Mouse (Mus musculus) liver, embryonic 14.5 days (tissue): ENCODE data around the gene Dcxr. TPM values are rescaled to one million over a fixed set of nuclear protein-coding genes. Genes with fewer than 3 reads are reported as not detected.

Source experiments
- ATAC-seq: fragments of 200-750 bp; cut with Nextera tagmentation; 2 replicates; pipeline ENCODE4 v1.8.0; 2017; ENCODE audit warnings: moderate number of reproducible peaks, mild to moderate bottlenecking, moderate library complexity; ENCODE audit not compliant: insufficient read depth
- DNase-seq, 3 experiments: peaks; one replicate each; pipeline ENCODE4 v3.0.0-alpha.2; 2012 to 2013; ENCODE audit warnings: low read depth in 3 of 3, low spot score in 3 of 3
- H3K27ac ChIP-seq: fragments of 300-500 bp; sonication (generic); 2 replicates; pipeline ENCODE4 v1.5.1; 2014; ENCODE audit warnings: moderate library complexity, mild to moderate bottlenecking, control low read depth, inconsistent platforms
- H3K27me3 ChIP-seq: fragments of 300-500 bp; sonication (generic); 2 replicates; pipeline ENCODE4 v1.6.1; 2014; ENCODE audit warnings: mild to moderate bottlenecking, low read length, moderate library complexity; ENCODE audit not compliant: control insufficient read depth, insufficient read depth
- H3K36me3 ChIP-seq: fragments of 300-500 bp; sonication (generic); replicated peaks from 2 replicates; pipeline ENCODE4 v1.6.1; 2014; ENCODE audit warnings: low read depth; ENCODE audit not compliant: control insufficient read depth, insufficient read depth
- H3K4me1 ChIP-seq, 2 experiments: fragments of 200-500 bp in 1 of 2; fragments of 300-500 bp in 1 of 2; sonication (generic) in 1 of 2; replicated peaks; 2 replicates each; pipeline ENCODE4 v1.6.1; 2012 to 2014; ENCODE audit warnings: antibody characterized with exemption in 1 of 2, inconsistent platforms in 1 of 2, low read length in 1 of 2; ENCODE audit not compliant: control insufficient read depth in 2 of 2, insufficient read depth in 2 of 2
- H3K4me2 ChIP-seq: fragments of 300-500 bp; sonication (generic); 2 replicates; pipeline ENCODE4 v1.6.1; 2014; ENCODE audit warnings: low read depth, mild to moderate bottlenecking, control low read depth, moderate library complexity
- H3K4me3 ChIP-seq, 2 experiments: fragments of 200-500 bp in 1 of 2; fragments of 300-500 bp in 1 of 2; sonication (generic) in 1 of 2; 2 replicates each; pipeline ENCODE4 v1.5.1; 2012 to 2014; ENCODE audit warnings: low read depth in 2 of 2, low read length in 2 of 2, mild to moderate bottlenecking in 2 of 2, control low read depth in 1 of 2, inconsistent platforms in 1 of 2, moderate library complexity in 1 of 2; ENCODE audit not compliant: insufficient read depth in 1 of 2
- H3K9ac ChIP-seq: fragments of 300-500 bp; sonication (generic); replicated peaks from 2 replicates; pipeline ENCODE4 v1.6.1; 2014; ENCODE audit warnings: mild to moderate bottlenecking, control low read depth, moderate library complexity
- H3K9me3 ChIP-seq: fragments of 300-500 bp; sonication (generic); 2 replicates; pipeline ENCODE4 v1.6.1; 2016; ENCODE audit warnings: low read length, mixed read lengths; ENCODE audit not compliant: control insufficient read depth
- CTCF ChIP-seq: IDR thresholded peaks from 2 replicates; pipeline ENCODE4 v1.5.1; 2016; ENCODE audit warnings: antibody characterized with exemption, low read depth, control low read depth
- EP300 ChIP-seq: IDR thresholded peaks from 2 replicates; pipeline ENCODE4 v1.6.1; 2016; ENCODE audit warnings: antibody characterized with exemption, low read depth
- WGBS: fragments of 180-500 bp; shearing (Covaris S2); extraction: QIAGEN DNeasy Blood & Tissue Kit; methylation state at CpG from one replicate; pipeline ENCODE4 v1.1.7; 2014; ENCODE audit not compliant: insufficient replicate concordance; 5-methylcytosine and 5-hydroxymethylcytosine counted together
- polyA plus RNA-seq, 2 experiments: library from polyadenylated mRNA; depleted of rRNA in 1 of 2; stranded (reverse) in 1 of 2; unstranded in 1 of 2; fragments of >200 nt; fragmentation: Nextera tagmentation in 1 of 2; extraction: Ambion mirVana in 1 of 2; gene quantifications; 2 replicates each; pipeline versions ENCODE4 v1.2.1 to v1.2.3; 2012 to 2014

Gene Dcxr
- polyA plus RNA-seq, 2 experiments = 10.4 to 15.1 TPM

GRCm38 (mm10) chr11:120747974-120748373, 20.9 kb upstream of the Dcxr start:
- TF ChIP-seq CTCF = no peak
- no peak for TF ChIP-seq EP300
- WGBS = 38% methylated on average over 4 of the region's 4 CpGs
- no peak for ATAC-seq

GRCm38 (mm10) chr11:120744121-120744701, 17.1 kb upstream of the Dcxr start:
- DNase-seq = no peak
- no peaks in the 10 kb centered on the region for H3K4me1 ChIP-seq

More at GRCm38 (mm10) chr11:120747974-120748373, 20.9 kb upstream of the Dcxr start:
- Histone ChIP-seq H3K9ac (no peak overlapping the region), H3K36me3 (no peaks in the 10 kb centered on the region), H3K27me3 (no peaks in the 10 kb centered on the region), H3K9me3 (no peaks in the 10 kb centered on the region), H3K4me3 (no peak overlapping the region), H3K27ac (no peak overlapping the region), H3K4me1 (no peaks in the 10 kb centered on the region), H3K4me2 (no peak overlapping the region)
- no peak for DNase-seq

GRCm38 (mm10) chr11:120740981-120741380, 13.9 kb upstream of the Dcxr start:
- H3K4me1 ChIP-seq = no peaks in the 10 kb centered on the region
- ATAC-seq (no peak), DNase-seq (no peak)
- TF ChIP-seq EP300 (no peak), CTCF (no peak)
- no peak overlapping the region for H3K4me2 ChIP-seq
- H3K9me3 ChIP-seq = no peaks in the 10 kb centered on the region
- WGBS = 73% methylated on average over 5 of the region's 5 CpGs
- no peak overlapping the region for H3K9ac ChIP-seq
- H3K4me3 ChIP-seq = no peak overlapping the region
- H3K27ac ChIP-seq = no peak overlapping the region
- H3K27me3 ChIP-seq = no peaks in the 10 kb centered on the region
- H3K36me3 ChIP-seq = no peaks in the 10 kb centered on the region

More at GRCm38 (mm10) chr11:120744121-120744701, 17.1 kb upstream of the Dcxr start:
- Histone ChIP-seq H3K27me3 (no peaks in the 10 kb centered on the region), H3K27ac (no peak overlapping the region), H3K4me2 (no peak overlapping the region), H3K9me3 (no peaks in the 10 kb centered on the region), H3K4me3 (no peak overlapping the region), H3K36me3 (no peaks in the 10 kb centered on the region), H3K9ac (no peak overlapping the region)
- 68% methylated on average over 7 of the region's 7 CpGs for WGBS
- TF ChIP-seq CTCF = no peak
- TF ChIP-seq EP300 = no peak
- ATAC-seq = no peak

- TF ChIP-seq EP300 (no peak), CTCF (no peak)
- Histone ChIP-seq H3K4me3 (no peak overlapping the region), H3K27me3 (no peaks in the 10 kb centered on the region), H3K9me3 (no peaks in the 10 kb centered on the region), H3K4me1 (no peaks in the 10 kb centered on the region), H3K36me3 (no peaks in the 10 kb centered on the region), H3K9ac (no peak overlapping the region), H3K4me2 (no peak overlapping the region), H3K27ac (no peak overlapping the region)
- ATAC-seq = no peak
- 48% methylated on average over 6 of the region's 6 CpGs for WGBS
- DNase-seq = no peak
Observed at GRCm38 (mm10) chr11:120736424-120736823, 9.3 kb upstream of the Dcxr start.

GRCm38 (mm10) chr11:120733521-120733920, 6.4 kb upstream of the Dcxr start:
- Histone ChIP-seq H3K27me3 (no peaks in the 10 kb centered on the region), H3K36me3 (no peaks in the 10 kb centered on the region), H3K9me3 (no peaks in the 10 kb centered on the region), H3K9ac (no peak overlapping the region), H3K4me2 (no peak overlapping the region), H3K27ac (no peak overlapping the region), H3K4me3 (no peak overlapping the region), H3K4me1 (peaks cover 0 to 6% of the 10 kb centered on the region in 2 experiments; a peak in 2 of 4 replicates)
- ATAC-seq (no peak), DNase-seq (no peak)
- TF ChIP-seq CTCF = no peak
- no peak for TF ChIP-seq EP300
- 48% methylated on average over 6 of the region's 6 CpGs for WGBS
